Mouse (Mus musculus): Measurements from ENCODE around the gene Rbak.
"Not testable (repeated sequence)": the region's sequence is repeated elsewhere in the genome, so short reads cannot be mapped to it uniquely, and the experiment has no call there.

Gene Rbak

GRCm38 (mm10) chr5:143180255-143181076 lies at the start of gene Rbak, which contains the start of gene Spdye4b:
TSS of gene Rbak (minus strand) at chr5:143180775.
TSS of gene Spdye4b (plus strand) at chr5:143181017.
- peak; percentile 89 for DNase-seq

GRCm38 (mm10) chr5:143226790-143227189 lies 46.2 kb upstream of the Rbak start, which contains the start of gene Spdye4a:
TSS of gene Spdye4a (minus strand) at chr5:143226890.
- no peak for DNase-seq

GRCm38 (mm10) chr5:143222287-143222686 lies 41.7 kb upstream of the Rbak start:
- DNase-seq: no peak

GRCm38 (mm10) chr5:143220996-143221395 lies 40.4 kb upstream of the Rbak start:
- no peak for DNase-seq

- no peak for DNase-seq
Measured at GRCm38 (mm10) chr5:143213832-143214231, 33.3 kb upstream of the Rbak start.

GRCm38 (mm10) chr5:143205015-143205414 lies 24.4 kb upstream of the Rbak start:
- DNase-seq: peak; percentile 41

GRCm38 (mm10) chr5:143196506-143196905 lies 15.9 kb upstream of the Rbak start:
- no peak for DNase-seq

- DNase-seq: no peak
Measured at GRCm38 (mm10) chr5:143195166-143195565, 14.6 kb upstream of the Rbak start.

GRCm38 (mm10) chr5:143194747-143195146 lies 14.2 kb upstream of the Rbak start:
- not testable (repeated sequence) for DNase-seq

GRCm38 (mm10) chr5:143192806-143193205 lies 12.2 kb upstream of the Rbak start:
- no peak for DNase-seq

GRCm38 (mm10) chr5:143188014-143188413 lies 7.4 kb upstream of the Rbak start:
- DNase-seq: not testable (repeated sequence)

- DNase-seq: peak; percentile 32
Measured at GRCm38 (mm10) chr5:143179179-143179578, 1.4 kb downstream of the Rbak start.

GRCm38 (mm10) chr5:143177541-143178200 lies 2.9 kb downstream of the Rbak start:
- peak; percentile 38 for DNase-seq

GRCm38 (mm10) chr5:143175970-143176369 lies 4.6 kb downstream of the Rbak start:
- no peak for DNase-seq

GRCm38 (mm10) chr5:143165508-143166070 lies 15.0 kb downstream of the Rbak start:
- no peak for DNase-seq

GRCm38 (mm10) chr5:143155534-143155933 lies 25.0 kb downstream of the Rbak start:
- no peak for DNase-seq

GRCm38 (mm10) chr5:143153756-143154155 lies 26.8 kb downstream of the Rbak start:
- DNase-seq: no peak

GRCm38 (mm10) chr5:143150044-143150443 lies 30.5 kb downstream of the Rbak start:
- no peak for DNase-seq

- DNase-seq: no peak
Measured at GRCm38 (mm10) chr5:143149536-143149935, 31.0 kb downstream of the Rbak start.

GRCm38 (mm10) chr5:143148661-143149060 lies 31.9 kb downstream of the Rbak start:
- no peak for DNase-seq

GRCm38 (mm10) chr5:143147481-143147880 lies 33.1 kb downstream of the Rbak start, which contains the start of gene Olfr718-ps1:
TSS of gene Olfr718-ps1 (minus strand) at chr5:143147581.
- DNase-seq: no peak

GRCm38 (mm10) chr5:143137580-143137979 lies 43.0 kb downstream of the Rbak start:
- DNase-seq: no peak

- DNase-seq: no peak
Measured at GRCm38 (mm10) chr5:143135042-143135441, 45.5 kb downstream of the Rbak start.

All from thymus, postnatal 4 days (tissue).